Mouse (Mus musculus): ENCODE data around the gene Usp42. TPM values are rescaled to one million over a fixed set of nuclear protein-coding genes. Genes with fewer than 3 reads are reported as not detected.

Gene Usp42
- polyA plus RNA-seq, 1 experiment from 2014 or later: 13.1 TPM

DNA sequence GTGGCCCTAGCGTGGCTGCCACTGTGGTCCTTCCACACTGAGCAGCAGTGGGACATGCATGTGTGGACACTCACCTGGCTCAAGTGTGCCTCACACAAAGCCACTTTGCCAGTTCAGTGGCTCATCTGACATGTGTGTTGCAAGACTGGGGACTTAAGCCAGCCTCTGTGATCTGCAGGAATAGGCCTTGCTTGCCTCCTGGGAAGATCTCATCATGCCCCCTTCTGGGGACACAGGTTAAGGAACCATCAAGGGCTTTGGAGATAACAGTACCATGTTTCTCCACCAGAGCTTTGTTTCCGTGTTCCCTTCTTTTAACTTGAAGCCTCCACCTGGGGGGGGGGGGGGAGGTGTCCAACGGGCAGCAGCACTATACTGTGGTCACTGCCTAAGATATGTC, 35.8 kb downstream of the Usp42 start:
- WGBS: 67% methylated on average over 3 of the region's 3 CpGs
- peak; percentile 43 for ATAC-seq (replicated peaks; ENCODE audit: low FRiP score, low read depth)
- peak; percentile 75 for TF ChIP-seq CTCF (IDR thresholded peaks at IDR 0.05; ENCODE audit: low read depth)
- Histone ChIP-seq H3K27me3 (ENCODE audit: insufficient read depth, low read length) (no peaks in the 10 kb centered on the region), H3K36me3 (ENCODE audit: insufficient read depth, low read length) (peaks cover 59% of the 10 kb centered on the region), H3K9me3 (replicated peaks; ENCODE audit: low read length) (no peaks in the 10 kb centered on the region), H3K4me1 (replicated peaks; ENCODE audit: insufficient read depth, low read length) (no peaks in the 10 kb centered on the region), H3K4me2 (ENCODE audit: low read length) (no peak overlapping the region), H3K4me3 (replicated peaks; ENCODE audit: low read depth, low read length) (no peak overlapping the region), H3K9ac (ENCODE audit: low read depth, low read length) (no peak overlapping the region), H3K27ac (no peak overlapping the region)
- peak; percentile 75 for DNase-seq (ENCODE audit: low spot score)

DNA sequence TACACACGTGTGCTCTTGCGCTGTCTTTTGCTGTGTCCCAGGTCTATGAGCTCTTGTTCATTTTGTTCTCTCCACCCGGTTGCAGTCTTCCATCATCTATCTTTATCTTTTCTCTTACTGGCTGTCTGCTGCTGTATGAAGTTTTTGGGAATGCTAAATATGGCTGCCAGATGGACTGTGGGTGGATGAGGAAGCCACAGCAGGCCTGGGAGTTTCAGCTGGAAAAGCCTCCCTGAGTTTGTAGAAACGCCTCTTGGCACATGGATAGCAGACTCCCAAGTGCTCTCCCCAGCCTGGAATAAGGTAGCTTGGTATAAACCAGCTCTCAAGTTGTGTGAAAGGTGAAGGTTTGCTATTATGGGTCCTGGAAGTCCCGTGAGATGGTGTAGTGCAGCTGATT, 41.2 kb downstream of the Usp42 start:
- Histone ChIP-seq H3K9me3 (replicated peaks; ENCODE audit: low read length) (no peaks in the 10 kb centered on the region), H3K4me2 (ENCODE audit: low read length) (no peak overlapping the region), H3K36me3 (ENCODE audit: insufficient read depth, low read length) (peaks cover 51% of the 10 kb centered on the region), H3K27ac (no peak overlapping the region), H3K4me3 (replicated peaks; ENCODE audit: low read depth, low read length) (no peak overlapping the region), H3K4me1 (replicated peaks; ENCODE audit: insufficient read depth, low read length) (no peaks in the 10 kb centered on the region), H3K27me3 (ENCODE audit: insufficient read depth, low read length) (no peaks in the 10 kb centered on the region), H3K9ac (ENCODE audit: low read depth, low read length) (no peak overlapping the region)
- 94% methylated on average over 5 of the region's 5 CpGs for WGBS
- ATAC-seq (replicated peaks; ENCODE audit: low FRiP score, low read depth) (no peak), DNase-seq (ENCODE audit: low spot score) (no peak)
- TF ChIP-seq CTCF (IDR thresholded peaks at IDR 0.05; ENCODE audit: low read depth): no peak

DNA sequence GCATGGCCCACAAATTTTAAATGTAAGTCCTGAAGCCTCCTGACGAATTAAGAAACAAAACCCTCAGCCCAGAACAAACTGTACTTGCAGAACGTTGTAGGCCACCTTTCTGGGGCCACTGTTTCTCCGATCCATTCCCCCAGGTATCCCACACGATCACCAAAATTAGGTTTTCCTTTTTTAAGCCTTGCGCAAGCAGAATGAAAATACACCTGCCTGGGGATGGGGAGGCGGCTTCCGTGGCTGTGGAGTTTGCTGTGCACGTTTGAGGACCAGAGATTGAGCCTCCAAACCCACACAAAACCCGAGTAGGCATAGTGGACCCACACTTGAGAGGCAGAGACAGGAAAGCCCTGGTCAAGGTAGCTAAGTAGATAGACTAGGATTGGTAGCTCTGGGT, 41.7 kb downstream of the Usp42 start:
- no peak overlapping the region for H3K4me2 ChIP-seq (ENCODE audit: low read length)
- H3K27ac ChIP-seq: no peak overlapping the region
- no peaks in the 10 kb centered on the region for H3K9me3 ChIP-seq (replicated peaks; ENCODE audit: low read length)
- H3K4me1 ChIP-seq (replicated peaks; ENCODE audit: insufficient read depth, low read length): no peaks in the 10 kb centered on the region
- WGBS: 83% methylated on average over 9 of the region's 9 CpGs
- TF ChIP-seq CTCF (IDR thresholded peaks at IDR 0.05; ENCODE audit: low read depth): no peak
- H3K9ac ChIP-seq (ENCODE audit: low read depth, low read length): no peak overlapping the region
- H3K27me3 ChIP-seq (ENCODE audit: insufficient read depth, low read length): no peaks in the 10 kb centered on the region
- no peak overlapping the region for H3K4me3 ChIP-seq (replicated peaks; ENCODE audit: low read depth, low read length)
- DNase-seq (ENCODE audit: low spot score) (no peak), ATAC-seq (replicated peaks; ENCODE audit: low FRiP score, low read depth) (no peak)
- H3K36me3 ChIP-seq (ENCODE audit: insufficient read depth, low read length): peaks cover 49% of the 10 kb centered on the region

DNA sequence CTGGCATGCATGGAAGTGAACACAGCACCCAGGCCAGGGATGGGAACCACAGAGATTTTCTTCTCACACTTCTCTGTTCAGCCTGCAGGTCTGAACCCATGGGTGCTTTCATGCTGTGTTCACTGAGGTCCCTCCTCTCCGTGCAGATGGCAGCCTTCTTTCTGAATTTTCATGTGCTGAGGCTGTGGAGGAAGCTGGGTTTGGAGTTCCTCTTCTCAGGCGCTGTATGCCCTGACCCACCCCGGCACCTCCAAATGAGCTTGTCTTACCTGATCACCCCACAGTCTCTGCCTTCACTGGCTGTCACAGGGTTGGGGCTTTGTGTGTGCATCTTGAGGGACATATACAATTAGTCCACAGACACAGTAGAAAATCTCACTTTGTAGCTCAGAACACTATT, 44.5 kb downstream of the Usp42 start:
- no peak for TF ChIP-seq CTCF (IDR thresholded peaks at IDR 0.05; ENCODE audit: low read depth)
- peaks cover 8% of the 10 kb centered on the region for H3K4me1 ChIP-seq (replicated peaks; ENCODE audit: insufficient read depth, low read length)
- H3K27me3 ChIP-seq (ENCODE audit: insufficient read depth, low read length): no peaks in the 10 kb centered on the region
- DNase-seq (ENCODE audit: low spot score) (no peak), ATAC-seq (replicated peaks; ENCODE audit: low FRiP score, low read depth) (no peak)
- H3K9ac ChIP-seq (ENCODE audit: low read depth, low read length): no peak overlapping the region
- H3K4me3 ChIP-seq (replicated peaks; ENCODE audit: low read depth, low read length): no peak overlapping the region
- peaks cover 23% of the 10 kb centered on the region; the same call in 1 of the 2 replicates for H3K36me3 ChIP-seq (ENCODE audit: insufficient read depth, low read length)
- WGBS: 93% methylated on average over 3 of the region's 3 CpGs
- H3K27ac ChIP-seq: no peak overlapping the region
- H3K4me2 ChIP-seq (ENCODE audit: low read length): no peak overlapping the region
- no peaks in the 10 kb centered on the region for H3K9me3 ChIP-seq (replicated peaks; ENCODE audit: low read length)

DNA sequence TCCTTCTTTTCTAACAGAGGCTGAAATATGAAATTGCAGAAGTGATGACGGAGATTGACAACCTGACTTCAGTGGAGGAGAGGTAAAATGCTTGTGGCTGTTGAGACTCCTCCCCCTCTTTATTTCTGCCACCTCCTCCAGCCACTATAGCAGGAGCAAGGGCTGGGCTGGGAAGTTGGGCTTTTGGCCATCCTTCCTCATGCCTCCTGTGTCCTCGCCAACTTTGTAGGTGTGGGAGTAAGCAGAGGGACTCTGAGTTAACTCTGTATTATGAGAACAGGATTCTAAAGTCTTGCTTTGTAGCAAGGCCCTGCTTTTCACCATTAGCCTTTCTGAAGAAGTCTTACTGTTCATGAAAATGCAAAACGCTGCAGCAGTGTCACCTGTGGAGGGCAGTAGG, 45.6 kb downstream of the Usp42 start:
- Histone ChIP-seq H3K27ac (no peak overlapping the region), H3K36me3 (ENCODE audit: insufficient read depth, low read length) (peaks cover 13% of the 10 kb centered on the region; the same call in 1 of the 2 replicates), H3K4me1 (replicated peaks; ENCODE audit: insufficient read depth, low read length) (peaks cover 8% of the 10 kb centered on the region), H3K27me3 (ENCODE audit: insufficient read depth, low read length) (no peaks in the 10 kb centered on the region), H3K4me3 (replicated peaks; ENCODE audit: low read depth, low read length) (no peak overlapping the region), H3K9ac (ENCODE audit: low read depth, low read length) (no peak overlapping the region), H3K9me3 (replicated peaks; ENCODE audit: low read length) (no peaks in the 10 kb centered on the region), H3K4me2 (ENCODE audit: low read length) (no peak overlapping the region)
- no peak for ATAC-seq (replicated peaks; ENCODE audit: low FRiP score, low read depth)
- WGBS: 78% methylated on average over 3 of the region's 3 CpGs
- no peak for DNase-seq (ENCODE audit: low spot score)
- no peak for TF ChIP-seq CTCF (IDR thresholded peaks at IDR 0.05; ENCODE audit: low read depth)

DNA sequence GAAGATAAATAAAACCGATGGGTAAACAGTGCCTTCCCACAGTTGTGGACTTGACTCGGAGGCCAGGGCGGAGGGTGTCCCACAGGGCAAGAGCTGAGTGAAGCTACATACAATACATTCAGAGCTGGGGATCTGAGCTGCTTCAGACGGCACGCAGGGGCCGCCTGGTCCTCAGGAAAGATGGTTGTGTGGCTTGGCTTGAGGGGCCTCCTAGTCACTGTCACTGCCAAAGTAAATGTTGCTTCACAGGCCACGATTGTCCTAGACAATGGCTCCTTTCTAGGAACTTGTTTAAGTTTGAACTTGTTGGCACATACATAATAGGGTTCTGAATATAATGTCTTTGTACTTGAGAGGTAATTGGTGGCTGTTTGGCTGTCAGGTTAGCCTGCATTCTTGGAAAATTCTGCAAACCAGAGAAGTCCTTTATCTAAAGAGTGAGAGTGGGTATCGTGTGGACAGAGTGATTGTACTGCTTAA, 47.1 kb downstream of the Usp42 start:
- ATAC-seq (replicated peaks; ENCODE audit: low FRiP score, low read depth): no peak
- peaks cover 12% of the 10 kb centered on the region; the same call in 1 of the 2 replicates for H3K36me3 ChIP-seq (ENCODE audit: insufficient read depth, low read length)
- no peak overlapping the region for H3K9ac ChIP-seq (ENCODE audit: low read depth, low read length)
- H3K27me3 ChIP-seq (ENCODE audit: insufficient read depth, low read length): no peaks in the 10 kb centered on the region
- TF ChIP-seq CTCF (IDR thresholded peaks at IDR 0.05; ENCODE audit: low read depth): no peak
- 82% methylated on average over 8 of the region's 8 CpGs for WGBS
- H3K4me3 ChIP-seq (replicated peaks; ENCODE audit: low read depth, low read length): no peak overlapping the region
- peaks cover 8% of the 10 kb centered on the region for H3K4me1 ChIP-seq (replicated peaks; ENCODE audit: insufficient read depth, low read length)
- DNase-seq (ENCODE audit: low spot score): no peak
- no peak overlapping the region for H3K27ac ChIP-seq
- no peak overlapping the region for H3K4me2 ChIP-seq (ENCODE audit: low read length)
- no peaks in the 10 kb centered on the region for H3K9me3 ChIP-seq (replicated peaks; ENCODE audit: low read length)

DNA sequence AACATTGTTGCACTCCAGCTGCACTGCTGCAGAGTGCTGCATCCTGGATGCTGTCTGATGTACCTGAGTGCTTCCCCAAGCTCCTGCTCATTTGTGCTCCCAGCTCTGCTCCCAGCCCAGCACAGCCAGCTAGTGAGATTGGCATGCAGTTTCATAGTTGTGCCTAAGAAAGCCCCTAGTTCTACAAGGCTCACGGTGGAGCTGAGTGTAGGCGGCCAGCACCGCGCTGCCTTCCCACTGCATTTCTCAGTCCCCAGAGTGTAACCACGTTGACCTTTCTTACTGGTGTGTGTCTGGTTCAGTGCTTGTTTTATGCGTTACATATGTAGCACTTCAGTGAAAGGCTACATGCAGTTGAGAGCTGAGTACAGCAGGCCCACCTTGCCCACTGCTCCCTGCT, 48.4 kb downstream of the Usp42 start:
- H3K4me3 ChIP-seq (replicated peaks; ENCODE audit: low read depth, low read length): no peak overlapping the region
- no peak for TF ChIP-seq CTCF (IDR thresholded peaks at IDR 0.05; ENCODE audit: low read depth)
- peaks cover 10% of the 10 kb centered on the region; the same call in 1 of the 2 replicates for H3K36me3 ChIP-seq (ENCODE audit: insufficient read depth, low read length)
- no peaks in the 10 kb centered on the region for H3K27me3 ChIP-seq (ENCODE audit: insufficient read depth, low read length)
- H3K9ac ChIP-seq (ENCODE audit: low read depth, low read length): no peak overlapping the region
- H3K9me3 ChIP-seq (replicated peaks; ENCODE audit: low read length): no peaks in the 10 kb centered on the region
- no peak overlapping the region for H3K4me2 ChIP-seq (ENCODE audit: low read length)
- ATAC-seq (replicated peaks; ENCODE audit: low FRiP score, low read depth) (no peak), DNase-seq (ENCODE audit: low spot score) (no peak)
- 30% methylated on average over 6 of the region's 6 CpGs for WGBS
- H3K4me1 ChIP-seq (replicated peaks; ENCODE audit: insufficient read depth, low read length): peaks cover 14% of the 10 kb centered on the region
- peak overlapping the region; percentile 48; the same call in 1 of the 2 replicates for H3K27ac ChIP-seq
